Mouse (Mus musculus) liver, adult 2 months (tissue): ENCODE measurements around the gene Pak6. TPM values are rescaled to one million over a fixed set of nuclear protein-coding genes. Genes with fewer than 3 reads are reported as not detected.

Source experiments
- DNase-seq: peaks from one replicate; pipeline ENCODE4 v3.0.0-alpha.2; 2011; ENCODE audit warnings: low read depth, low spot score; ENCODE audit errors: extremely low read depth
- H3K27ac ChIP-seq: fragments of 200-500 bp; replicated peaks from 2 replicates; pipeline ENCODE4 v1.5.1; 2012; ENCODE audit warnings: low read depth, mild to moderate bottlenecking, control low read depth, inconsistent platforms, low read length; ENCODE audit not compliant: insufficient read depth
- H3K27me3 ChIP-seq: fragments of 200-500 bp; 2 replicates; pipeline ENCODE4 v1.6.1; 2012; ENCODE audit warnings: mild to moderate bottlenecking, moderate library complexity, low read length, inconsistent platforms; ENCODE audit not compliant: control insufficient read depth, insufficient read depth
- H3K36me3 ChIP-seq: fragments of 200-500 bp; 2 replicates; pipeline ENCODE4 v1.6.1; 2012; ENCODE audit warnings: low read length, inconsistent platforms; ENCODE audit not compliant: control insufficient read depth, insufficient read depth
- H3K4me1 ChIP-seq: fragments of 200-500 bp; 2 replicates; pipeline ENCODE4 v1.6.1; 2011; ENCODE audit warnings: low read length; ENCODE audit not compliant: control insufficient read depth, insufficient read depth
- H3K4me3 ChIP-seq: fragments of 200-500 bp; 2 replicates; pipeline ENCODE4 v1.5.1; 2011; ENCODE audit warnings: low read depth, mild to moderate bottlenecking, control low read depth, low read length, moderate library complexity; ENCODE audit not compliant: insufficient read depth
- H3K79me2 ChIP-seq: fragments of 200-500 bp; 2 replicates; pipeline ENCODE4 v1.6.1; 2012; ENCODE audit warnings: inconsistent platforms, mild to moderate bottlenecking, low read length, moderate library complexity; ENCODE audit not compliant: control insufficient read depth, insufficient read depth
- H3K9ac ChIP-seq: fragments of 200-500 bp; 2 replicates; pipeline ENCODE4 v1.6.1; 2012; ENCODE audit warnings: low read depth, mild to moderate bottlenecking, control low read depth, inconsistent platforms, low read length
- CTCF ChIP-seq: fragments of 200-500 bp; IDR thresholded peaks from 2 replicates; pipeline ENCODE4 v1.5.1; 2011; ENCODE audit warnings: low read depth, low read length, control low read depth
- POLR2A ChIP-seq: fragments of 200-500 bp; IDR thresholded peaks from 2 replicates; pipeline ENCODE4 v1.6.1; 2011; ENCODE audit warnings: low read length, control low read depth; ENCODE audit not compliant: insufficient read depth; ENCODE audit errors: extremely low read depth
- WGBS: fragments of 180-500 bp; shearing (Covaris S2); methylation state at CpG from one replicate; pipeline ENCODE4 v1.1.7; 2018; 5-methylcytosine and 5-hydroxymethylcytosine counted together
- polyA plus RNA-seq: library from polyadenylated mRNA; depleted of rRNA; stranded (reverse); fragments of >200 nt; gene quantifications from 2 replicates; pipeline ENCODE4 v1.2.3, GENCODE M21; 2012
- total RNA-seq: library from RNA; depleted of rRNA; stranded (reverse); fragments of >200 nt; gene quantifications from 2 replicates; pipeline ENCODE4 v1.2.3, GENCODE M21; 2014

Pak6 gene
- total and polyA plus RNA-seq, 2 experiments: 0.23 TPM; not detected in 1

- 4% methylated on average over 36 of the region's 36 CpGs for WGBS
- no peak for DNase-seq
- peak overlapping the region; percentile 29; the same call in 1 of the 2 replicates for H3K4me3 ChIP-seq
- H3K9ac ChIP-seq: no peak overlapping the region
- H3K79me2 ChIP-seq: no peaks in the 10 kb centered on the region
- peaks cover 7% of the 10 kb centered on the region; the same call in 1 of the 2 replicates for H3K4me1 ChIP-seq
- no peak overlapping the region for H3K27ac ChIP-seq
- peaks cover 7% of the 10 kb centered on the region; the same call in 1 of the 2 replicates for H3K27me3 ChIP-seq
- no peaks in the 10 kb centered on the region for H3K36me3 ChIP-seq
- TF ChIP-seq POLR2A (no peak), CTCF (no peak)
These were observed 48.0 kb downstream of the Pak6 start for GRCm38 (mm10) chr2:118711038-118711494.

GRCm38 (mm10) chr2:118713631-118714030, 50.5 kb downstream of the Pak6 start:
- Histone ChIP-seq H3K4me3 (no peak overlapping the region), H3K36me3 (no peaks in the 10 kb centered on the region), H3K79me2 (no peaks in the 10 kb centered on the region), H3K27ac (no peak overlapping the region), H3K27me3 (peaks cover 7% of the 10 kb centered on the region; the same call in 1 of the 2 replicates), H3K9ac (no peak overlapping the region), H3K4me1 (peaks cover 7% of the 10 kb centered on the region; the same call in 1 of the 2 replicates)
- TF ChIP-seq POLR2A (no peak), CTCF (no peak)
- DNase-seq: no peak
- 90% methylated on average over 6 of the region's 6 CpGs for WGBS

GRCm38 (mm10) chr2:118714230-118714629, 51.1 kb downstream of the Pak6 start:
- Histone ChIP-seq H3K27ac (no peak overlapping the region), H3K79me2 (no peaks in the 10 kb centered on the region), H3K4me1 (peaks cover 7% of the 10 kb centered on the region; the same call in 1 of the 2 replicates), H3K36me3 (no peaks in the 10 kb centered on the region), H3K4me3 (no peak overlapping the region), H3K9ac (no peak overlapping the region), H3K27me3 (peaks cover 7% of the 10 kb centered on the region; the same call in 1 of the 2 replicates)
- no peak for DNase-seq
- TF ChIP-seq POLR2A (no peak), CTCF (no peak)
- WGBS: 60% methylated on average over 4 of the region's 4 CpGs

GRCm38 (mm10) chr2:118716677-118717076, 53.6 kb downstream of the Pak6 start:
- Histone ChIP-seq H3K27me3 (no peaks in the 10 kb centered on the region), H3K9ac (no peak overlapping the region), H3K27ac (no peak overlapping the region), H3K4me3 (no peak overlapping the region), H3K36me3 (no peaks in the 10 kb centered on the region), H3K4me1 (no peaks in the 10 kb centered on the region), H3K79me2 (no peaks in the 10 kb centered on the region)
- TF ChIP-seq CTCF (no peak), POLR2A (no peak)
- DNase-seq: no peak
- 83% methylated on average over 5 of the region's 5 CpGs for WGBS

- Histone ChIP-seq H3K27me3 (no peaks in the 10 kb centered on the region), H3K27ac (no peak overlapping the region), H3K79me2 (no peaks in the 10 kb centered on the region), H3K9ac (no peak overlapping the region), H3K4me1 (no peaks in the 10 kb centered on the region), H3K36me3 (no peaks in the 10 kb centered on the region), H3K4me3 (no peak overlapping the region)
- DNase-seq: no peak
- no peak for TF ChIP-seq CTCF
- TF ChIP-seq POLR2A: no peak
- 79% methylated on average over 15 of the region's 15 CpGs for WGBS
These were observed 60.8 kb downstream of the Pak6 start for GRCm38 (mm10) chr2:118723693-118724486.

- Histone ChIP-seq H3K27ac (no peak overlapping the region), H3K79me2 (no peaks in the 10 kb centered on the region), H3K4me3 (no peak overlapping the region), H3K4me1 (no peaks in the 10 kb centered on the region), H3K9ac (no peak overlapping the region), H3K36me3 (no peaks in the 10 kb centered on the region), H3K27me3 (no peaks in the 10 kb centered on the region)
- 42% methylated on average over 4 of the region's 4 CpGs for WGBS
- peak; percentile 85 for DNase-seq
- TF ChIP-seq POLR2A (no peak), CTCF (no peak)
These were observed 62.4 kb downstream of the Pak6 start for GRCm38 (mm10) chr2:118725511-118725910.
